Mouse (Mus musculus): Measurements from ENCODE around the gene Acot3.

The Acot3 gene

DNA sequence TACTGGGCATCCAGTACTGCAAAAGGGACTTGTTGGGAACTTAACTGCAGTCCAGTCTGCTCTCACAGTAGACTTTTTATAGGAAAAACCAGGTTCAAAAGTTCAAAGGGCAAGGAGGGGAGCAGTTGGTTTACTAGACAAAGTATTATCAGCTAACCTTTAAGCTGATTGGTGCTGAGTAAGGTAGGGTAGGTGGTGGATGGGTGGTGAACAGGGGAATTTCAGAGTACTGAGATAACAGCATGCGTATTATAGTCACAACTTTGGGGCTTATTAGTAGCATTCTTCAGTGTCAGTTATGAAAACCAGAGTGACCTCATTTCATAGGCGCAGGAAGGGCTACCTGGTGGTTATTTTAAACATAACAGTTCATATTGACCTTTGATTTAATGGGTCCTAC is 47.7 kb downstream of the Acot3 start:
- ATAC-seq (ENCODE audit: insufficient number of reproducible peaks, low FRiP score, low TSS enrichment): no peak

GRCm38 (mm10) chr12:84100071-84100470 is 48.1 kb downstream of the Acot3 start:
- ATAC-seq (ENCODE audit: insufficient number of reproducible peaks, low FRiP score, low TSS enrichment): no peak

DNA sequence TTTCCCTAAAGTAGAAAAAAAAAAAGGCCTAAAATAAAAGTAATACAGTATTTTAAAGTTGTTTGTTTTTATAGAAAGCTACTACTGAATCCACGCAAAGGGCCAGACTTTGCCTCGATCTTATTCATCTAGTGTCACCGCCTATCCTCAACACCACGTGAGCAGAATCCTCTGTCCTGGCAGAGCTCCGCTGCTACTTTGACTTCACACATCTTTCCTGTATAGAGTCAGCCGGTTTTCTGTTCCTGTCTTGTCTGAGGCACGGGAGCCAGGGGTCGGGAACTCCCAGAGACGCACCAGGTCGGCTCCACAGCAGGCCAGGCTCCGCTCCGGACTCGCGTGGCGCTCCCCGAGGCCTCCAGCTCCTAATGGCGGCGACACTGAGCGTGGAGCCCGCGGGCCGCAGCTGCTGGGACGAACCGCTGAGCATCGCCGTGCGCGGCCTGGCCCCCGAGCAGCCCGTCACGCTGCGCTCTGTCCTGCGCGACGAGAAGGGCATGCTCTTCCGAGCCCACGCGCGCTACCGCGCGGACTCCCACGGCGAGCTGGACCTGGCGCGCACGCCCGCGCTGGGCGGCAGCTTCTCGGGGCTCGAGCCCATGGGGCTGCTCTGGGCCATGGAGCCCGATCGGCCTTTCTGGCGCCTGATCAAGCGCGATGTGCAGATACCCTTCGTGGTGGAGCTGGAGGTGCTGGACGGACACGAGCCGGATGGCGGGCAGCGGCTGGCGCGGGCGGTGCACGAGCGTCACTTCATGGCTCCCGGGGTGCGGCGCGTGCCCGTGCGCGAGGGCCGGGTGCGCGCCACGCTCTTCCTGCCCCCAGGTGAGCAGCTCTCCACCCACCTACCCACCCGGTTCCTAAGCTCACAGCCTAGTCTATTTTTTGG is 48.9 kb downstream of the Acot3 start, which contains the start of gene Acot6:
Acot6 (plus strand) TSS at position 51 of the 889 bp plus-strand sequence.
- peak; percentile 49; the same call in 1 of the 2 replicates for ATAC-seq (ENCODE audit: insufficient number of reproducible peaks, low FRiP score, low TSS enrichment)

DNA sequence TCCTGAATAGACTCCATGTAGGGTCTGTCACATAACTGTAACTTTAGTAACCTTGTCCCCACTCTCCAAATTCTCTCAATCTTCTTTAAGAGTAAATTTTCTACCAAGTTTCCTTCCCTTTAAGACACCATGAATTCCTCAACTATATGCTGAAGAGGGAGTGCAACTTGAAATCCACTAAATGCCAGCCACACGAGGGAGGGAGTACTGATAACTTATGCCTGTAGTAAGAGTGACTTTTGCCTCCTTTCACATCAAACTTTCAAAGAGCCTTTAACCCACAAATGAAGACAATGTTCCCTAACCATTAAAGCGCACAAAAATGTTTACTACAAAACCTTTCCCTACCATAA is 49.5 kb downstream of the Acot3 start:
- no peak for ATAC-seq (ENCODE audit: insufficient number of reproducible peaks, low FRiP score, low TSS enrichment)

DNA sequence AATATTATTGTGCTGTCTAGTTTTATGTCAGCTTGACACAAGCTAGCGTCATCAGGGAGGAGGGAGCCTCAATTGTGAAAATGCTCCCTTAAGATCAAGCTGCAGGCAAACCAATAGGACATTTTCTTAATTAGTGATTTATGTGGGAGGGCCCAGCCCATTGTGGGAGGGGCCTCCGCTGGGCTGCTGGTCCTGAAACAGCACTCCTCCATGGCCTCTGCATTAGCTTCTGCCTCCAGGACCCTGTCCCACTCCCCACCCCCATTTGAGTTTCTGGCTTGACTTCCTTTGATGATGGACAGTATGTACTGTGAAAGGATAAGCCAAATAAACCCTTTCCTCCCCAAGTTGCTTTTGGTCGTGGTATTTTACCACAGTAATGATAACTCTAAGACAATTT is 55.1 kb downstream of the Acot3 start:
- ATAC-seq (ENCODE audit: insufficient number of reproducible peaks, low FRiP score, low TSS enrichment): no peak

- ATAC-seq (ENCODE audit: insufficient number of reproducible peaks, low FRiP score, low TSS enrichment): no peak
Observed at GRCm38 (mm10) chr12:84107692-84108091, 55.7 kb downstream of the Acot3 start.

DNA sequence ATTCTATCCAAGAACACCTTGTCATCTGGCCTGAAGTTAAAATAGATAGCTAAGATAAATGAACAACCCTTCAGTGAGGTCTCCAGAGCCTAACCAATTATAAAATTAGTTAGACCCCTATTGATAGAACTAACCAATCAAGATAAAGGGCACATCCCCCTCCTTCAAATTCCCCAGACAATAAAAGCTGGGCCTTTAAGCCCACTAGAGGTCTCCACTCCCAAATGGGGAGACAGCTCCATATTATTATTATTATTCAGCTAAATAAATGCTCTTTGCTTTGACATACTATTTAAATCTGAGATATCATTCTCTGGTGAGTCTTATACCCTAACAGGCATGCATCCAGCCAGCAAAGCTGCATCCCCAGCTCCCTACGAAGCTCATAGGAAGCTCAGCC is 58.0 kb downstream of the Acot3 start:
- no peak for ATAC-seq (ENCODE audit: insufficient number of reproducible peaks, low FRiP score, low TSS enrichment)

Measured in cerebellum, adult (tissue).